Mouse (Mus musculus) right cerebral cortex, postnatal 4 days (tissue): Measurements from ENCODE around the gene Spz1.
A peak's percentile ranks its signal among the peaks of the same experiment; 100 is the strongest.
"Not testable (repeated sequence)": the region's sequence is repeated elsewhere in the genome, so short reads cannot be mapped to it uniquely, and the experiment has no call there.

Source experiments
- DNase-seq: peaks from one replicate; pipeline ENCODE4 v3.0.0-alpha.2; 2022

Gene Spz1

GRCm38 (mm10) chr13:92576072-92576471, at the start of gene Spz1:
TSS of gene Spz1 (minus strand) at chr13:92576172.
- DNase-seq, result no peak

GRCm38 (mm10) chr13:92616459-92616858, 40.5 kb upstream of the Spz1 start:
- DNase-seq, result no peak

GRCm38 (mm10) chr13:92615201-92615600, 39.2 kb upstream of the Spz1 start:
- no peak for DNase-seq

GRCm38 (mm10) chr13:92613094-92613493, 37.1 kb upstream of the Spz1 start:
- no peak for DNase-seq

GRCm38 (mm10) chr13:92611917-92612316, 35.9 kb upstream of the Spz1 start:
- DNase-seq, result no peak

GRCm38 (mm10) chr13:92611254-92611784, 35.3 kb upstream of the Spz1 start:
- no peak for DNase-seq

GRCm38 (mm10) chr13:92610311-92611221, 34.6 kb upstream of the Spz1 start, which contains the start of gene Serinc5:
TSS of gene Serinc5 (plus strand) at chr13:92611091.
- peak; percentile 96 for DNase-seq

GRCm38 (mm10) chr13:92609486-92610310, 33.7 kb upstream of the Spz1 start:
- no peak for DNase-seq

- DNase-seq, result not testable (repeated sequence)
Observed at GRCm38 (mm10) chr13:92605306-92605705, 29.3 kb upstream of the Spz1 start.

- DNase-seq, result no peak
Observed at GRCm38 (mm10) chr13:92595424-92595823, 19.5 kb upstream of the Spz1 start.

- no peak for DNase-seq
Observed at GRCm38 (mm10) chr13:92594907-92595306, 18.9 kb upstream of the Spz1 start.

GRCm38 (mm10) chr13:92594481-92594880, 18.5 kb upstream of the Spz1 start:
- no peak for DNase-seq

- DNase-seq, result no peak
Observed at GRCm38 (mm10) chr13:92593731-92594396, 17.9 kb upstream of the Spz1 start.

GRCm38 (mm10) chr13:92592786-92593635, 17.0 kb upstream of the Spz1 start:
- no peak for DNase-seq

- DNase-seq, result no peak
Observed at GRCm38 (mm10) chr13:92592268-92592785, 16.4 kb upstream of the Spz1 start.

GRCm38 (mm10) chr13:92591225-92591624, 15.3 kb upstream of the Spz1 start:
- DNase-seq, result no peak

GRCm38 (mm10) chr13:92589255-92589654, 13.3 kb upstream of the Spz1 start:
- no peak for DNase-seq

GRCm38 (mm10) chr13:92588704-92589103, 12.7 kb upstream of the Spz1 start:
- DNase-seq, result no peak

GRCm38 (mm10) chr13:92584094-92584717, 8.2 kb upstream of the Spz1 start:
- no peak for DNase-seq

- DNase-seq, result peak; percentile 58
Observed at GRCm38 (mm10) chr13:92580220-92581043, 4.5 kb upstream of the Spz1 start.
